Mouse (Mus musculus) small intestine, adult 2 months (tissue): ENCODE results near the gene Hoxd13. TPM values are rescaled to one million over a fixed set of nuclear protein-coding genes. Genes with fewer than 3 reads are reported as not detected.

ENCODE experiments used
- H3K27ac ChIP-seq: fragments of 200-500 bp; 2 replicates; pipeline ENCODE4 v1.5.1; 2012; ENCODE audit warnings: low read depth, low read length, control low read depth, inconsistent platforms; ENCODE audit not compliant: insufficient read depth
- H3K27me3 ChIP-seq: fragments of 200-500 bp; 2 replicates; pipeline ENCODE4 v1.6.1; 2012; ENCODE audit warnings: mild to moderate bottlenecking, moderate library complexity, low read length, inconsistent platforms; ENCODE audit not compliant: control insufficient read depth, insufficient read depth
- H3K36me3 ChIP-seq: fragments of 200-500 bp; 2 replicates; pipeline ENCODE4 v1.6.1; 2012; ENCODE audit warnings: mild to moderate bottlenecking, low read length, control low read depth, inconsistent platforms; ENCODE audit not compliant: control insufficient read depth, insufficient read depth
- H3K4me1 ChIP-seq: fragments of 200-500 bp; 2 replicates; pipeline ENCODE4 v1.6.1; 2012; ENCODE audit warnings: low read length, inconsistent platforms, mixed read lengths; ENCODE audit not compliant: control insufficient read depth, insufficient read depth, insufficient read length
- H3K4me3 ChIP-seq: fragments of 200-500 bp; 2 replicates; pipeline ENCODE4 v1.5.1; 2012; ENCODE audit warnings: low read depth, mild to moderate bottlenecking, control low read depth, inconsistent platforms, low read length, moderate library complexity
- CTCF ChIP-seq: fragments of 200-500 bp; IDR thresholded peaks from 2 replicates; pipeline ENCODE4 v1.5.1; 2012; ENCODE audit warnings: low read depth, mild to moderate bottlenecking, control low read depth, inconsistent platforms, low read length, moderate library complexity, mixed read lengths; ENCODE audit not compliant: insufficient replicate concordance, insufficient read length; ENCODE audit errors: extremely low read depth
- POLR2A ChIP-seq: fragments of 200-500 bp; IDR thresholded peaks from 2 replicates; pipeline ENCODE4 v1.6.1; 2012; ENCODE audit warnings: low read depth, mild to moderate bottlenecking, control low read depth, inconsistent platforms, low read length, moderate library complexity
- WGBS: fragments of 180-500 bp; shearing (Covaris S2); methylation state at CpG from one replicate; pipeline ENCODE4 v1.1.7; 2018; 5-methylcytosine and 5-hydroxymethylcytosine counted together
- polyA plus RNA-seq: library from polyadenylated mRNA; depleted of rRNA; stranded (reverse); fragments of >200 nt; gene quantifications from 2 replicates; pipeline ENCODE4 v1.2.3, GENCODE M21; 2012

Gene Hoxd13
- polyA plus RNA-seq, 1 experiment, result not detected

DNA sequence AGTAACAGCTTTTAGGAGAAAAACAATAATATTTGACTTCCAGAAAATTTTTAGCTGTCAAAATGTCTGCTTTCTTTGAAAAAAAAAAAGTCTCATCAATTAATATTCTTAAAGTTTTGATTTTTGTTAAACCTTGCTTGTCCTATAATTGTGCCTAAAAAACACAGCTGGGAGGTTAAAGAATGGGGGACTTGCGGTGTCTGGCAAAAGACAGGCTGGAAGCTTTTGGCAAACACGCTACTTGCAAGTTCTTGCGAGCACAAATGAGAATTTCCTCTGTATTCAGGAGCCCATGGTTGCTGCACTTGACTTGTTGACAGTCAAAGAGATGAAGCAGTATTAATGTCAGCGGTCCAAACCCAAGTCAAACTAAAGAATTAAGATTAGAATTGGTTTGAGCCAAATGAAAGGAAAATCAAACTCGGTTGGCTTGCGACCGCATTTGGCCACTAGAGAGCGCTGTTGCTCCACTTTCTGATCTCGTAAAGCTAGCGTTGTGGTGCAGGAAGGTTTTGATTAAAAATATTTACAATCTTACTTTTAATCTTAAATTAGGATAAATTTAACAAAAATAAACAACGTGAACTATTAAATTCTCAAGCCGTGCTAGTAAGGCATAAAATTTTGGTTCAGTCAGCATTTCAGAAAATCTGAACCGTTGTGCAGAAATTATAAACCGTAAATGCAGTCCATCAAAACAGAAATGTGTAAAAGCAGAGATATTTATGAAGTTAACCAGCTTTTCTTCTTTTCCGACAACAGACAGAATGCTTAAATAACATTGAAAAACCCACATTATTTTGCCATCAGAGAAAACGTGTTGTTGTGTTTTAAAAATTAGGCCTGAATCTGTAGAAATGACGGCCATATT is 34.1 kb downstream of the Hoxd13 start:
- Histone ChIP-seq H3K27ac (no peak overlapping the region), H3K36me3 (no peaks in the 10 kb centered on the region), H3K4me1 (peaks cover 11% of the 10 kb centered on the region), H3K27me3 (peaks cover 82% of the 10 kb centered on the region), H3K4me3 (no peak overlapping the region)
- TF ChIP-seq POLR2A, result no peak
- TF ChIP-seq CTCF, result peak; percentile 86; the same call in 1 of the 2 replicates
- 17% methylated on average over 17 of the region's 17 CpGs for whole genome bisulfite sequencing

DNA sequence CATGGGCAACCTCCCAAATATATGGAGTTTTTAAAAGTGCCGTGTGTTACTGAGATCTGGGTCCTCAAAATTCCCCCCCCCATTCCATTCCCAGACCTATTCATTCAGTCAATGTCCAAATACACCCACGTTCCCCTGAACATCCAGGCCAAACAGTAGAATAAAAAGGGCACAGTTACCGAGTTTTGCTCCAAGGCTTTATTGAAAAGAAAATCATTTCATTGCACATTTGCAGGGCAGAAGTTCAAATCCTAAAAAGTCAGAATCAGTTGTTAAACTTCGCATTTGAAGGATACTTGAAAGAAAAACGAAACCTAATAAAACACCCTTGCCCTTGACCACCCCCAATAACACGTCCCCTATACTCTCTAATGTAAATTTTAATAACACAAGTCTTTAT is 34.7 kb downstream of the Hoxd13 start:
- 36% methylated on average over 6 of the region's 6 CpGs for WGBS
- TF ChIP-seq CTCF, result no peak
- TF ChIP-seq POLR2A, result no peak
- H3K4me3 ChIP-seq, result no peak overlapping the region
- H3K36me3 ChIP-seq, result no peaks in the 10 kb centered on the region
- H3K27ac ChIP-seq, result no peak overlapping the region
- H3K27me3 ChIP-seq, result peaks cover 79% of the 10 kb centered on the region
- peaks cover 10% of the 10 kb centered on the region for H3K4me1 ChIP-seq

DNA sequence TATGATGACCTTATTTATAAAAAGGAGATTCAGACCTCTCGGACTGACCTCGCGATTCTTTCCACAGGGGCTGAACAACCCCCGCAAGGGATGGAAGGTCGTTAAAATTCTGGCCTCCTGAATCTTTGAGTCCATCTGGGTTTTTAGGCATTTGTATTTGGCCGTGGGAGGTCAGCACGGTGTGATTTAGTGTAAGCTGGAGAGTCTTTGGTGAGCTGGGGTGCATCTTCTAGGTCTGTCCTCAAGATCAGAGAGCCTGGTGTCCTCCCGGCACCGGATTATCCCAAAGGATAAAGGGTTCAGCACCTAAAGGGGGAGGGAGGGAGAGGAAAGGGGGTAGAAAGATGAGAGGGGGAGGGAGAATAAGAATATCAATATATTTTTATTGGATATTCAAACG is 35.2 kb downstream of the Hoxd13 start:
- 26% methylated on average over 10 of the region's 10 CpGs for WGBS
- TF ChIP-seq POLR2A (no peak), CTCF (no peak)
- Histone ChIP-seq H3K4me1 (peaks cover 6% of the 10 kb centered on the region; the same call in 1 of the 2 replicates), H3K4me3 (no peak overlapping the region), H3K36me3 (no peaks in the 10 kb centered on the region), H3K27me3 (peaks cover 76% of the 10 kb centered on the region), H3K27ac (no peak overlapping the region)

DNA sequence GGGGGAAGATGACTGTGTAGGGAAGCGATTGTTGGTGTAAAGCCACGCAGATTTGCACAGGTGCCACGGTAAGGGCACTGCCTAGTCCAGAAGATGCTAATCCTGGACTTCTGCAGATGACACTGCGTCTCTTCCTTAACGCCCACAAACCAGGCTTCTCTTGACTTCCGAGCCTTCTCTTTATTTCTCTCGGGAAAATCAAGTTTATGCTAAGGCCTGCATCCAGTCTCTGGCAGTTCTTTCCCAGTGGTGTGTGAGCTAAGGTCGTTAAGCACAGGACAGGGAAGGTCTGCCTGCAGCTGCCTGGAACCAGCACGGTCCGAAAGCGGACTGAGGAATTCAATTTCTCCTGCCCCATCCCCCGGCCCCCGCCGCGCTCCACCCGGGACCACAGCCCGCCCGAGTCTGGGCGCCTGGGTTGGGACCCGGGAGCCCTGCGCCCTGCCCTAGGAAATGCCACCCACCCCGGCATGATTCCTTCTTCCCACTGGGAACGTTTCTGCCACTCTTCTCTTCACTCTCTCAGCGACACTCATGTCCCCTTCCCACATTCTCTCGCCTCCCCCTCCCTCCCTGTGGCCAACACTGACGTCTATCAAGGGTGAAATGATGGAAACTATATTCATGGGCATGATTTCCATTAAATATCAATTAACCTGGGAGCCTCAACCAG is 35.7 kb downstream of the Hoxd13 start:
- WGBS, result 16% methylated on average over 26 of the region's 26 CpGs
- H3K27ac ChIP-seq, result no peak overlapping the region
- H3K27me3 ChIP-seq, result peaks cover 76% of the 10 kb centered on the region

DNA sequence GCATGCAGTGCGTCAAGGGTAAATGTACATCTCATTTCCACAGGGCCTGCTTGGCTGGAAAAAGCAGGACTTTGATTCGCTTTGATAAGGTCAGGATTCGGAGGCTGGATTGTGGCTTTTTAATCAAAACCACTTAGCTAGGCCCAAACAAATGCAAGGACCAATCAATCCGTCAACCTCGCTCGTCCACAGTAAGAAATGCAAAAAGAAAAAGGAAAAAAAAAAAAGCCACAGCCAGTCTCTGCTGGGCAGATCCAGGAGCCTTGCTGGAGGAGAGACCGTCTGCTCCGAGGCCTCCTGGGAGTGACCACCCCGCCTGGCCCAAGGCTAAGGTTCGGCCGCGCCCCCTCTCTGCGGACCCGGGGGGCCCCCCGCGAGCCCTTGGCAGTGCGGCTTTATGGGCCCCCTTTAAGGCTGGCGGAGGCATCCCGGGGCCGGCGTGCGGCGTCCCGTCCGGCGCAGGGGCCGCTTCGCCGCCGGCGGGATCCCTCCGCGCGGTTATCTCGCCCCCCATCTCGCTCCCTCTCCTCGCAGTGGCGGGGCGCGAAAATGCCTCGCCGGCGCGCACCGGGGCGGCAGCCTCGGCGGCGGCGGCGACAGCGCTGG is 36.4 kb downstream of the Hoxd13 start, which contains the start of gene Hoxd8:
Hoxd8 (plus strand) TSS at position 223 of the 606 bp plus-strand sequence.
- peak within 1 kb of the TSS; percentile 63 for H3K4me3 ChIP-seq
- 2% methylated on average over 52 of the region's 52 CpGs for WGBS
- H3K27ac ChIP-seq, result no peak within 1 kb of the TSS

More for the DNA sequence above, 35.7 kb downstream of the Hoxd13 start:
- H3K4me1 ChIP-seq, result peaks cover 6% of the 10 kb centered on the region; the same call in 1 of the 2 replicates
- TF ChIP-seq POLR2A, result no peak
- no peak for TF ChIP-seq CTCF
- no peak overlapping the region for H3K4me3 ChIP-seq
- H3K36me3 ChIP-seq, result no peaks in the 10 kb centered on the region

DNA sequence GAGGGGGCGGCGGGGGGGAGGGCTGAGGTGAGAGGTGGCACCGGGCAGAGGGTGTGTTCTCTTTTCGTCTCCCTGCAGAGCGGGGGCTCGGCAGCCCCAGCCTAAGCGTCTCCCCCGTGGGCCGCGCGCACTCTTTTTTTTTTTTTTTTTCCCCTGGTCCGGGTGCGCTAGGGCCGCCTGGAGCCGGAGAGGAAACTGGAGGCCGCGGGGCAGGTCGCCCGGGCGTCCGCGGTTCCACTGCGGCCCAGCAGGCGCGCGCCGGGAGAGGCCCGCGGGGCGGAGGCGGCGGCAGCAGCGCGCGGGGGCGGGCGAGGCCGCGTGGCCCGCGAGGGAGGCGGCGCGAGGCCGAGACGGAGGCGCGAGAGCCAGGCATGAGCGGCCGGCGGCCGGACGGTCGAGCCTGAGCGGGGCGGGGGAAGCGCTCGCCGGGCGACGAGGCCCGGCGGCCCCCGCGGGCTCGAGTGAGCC is 36.9 kb downstream of the Hoxd13 start:
- no peak overlapping the region for H3K27ac ChIP-seq
- H3K27me3 ChIP-seq, result peaks cover 70% of the 10 kb centered on the region
- H3K4me3 ChIP-seq, result peak overlapping the region; percentile 63
- H3K36me3 ChIP-seq, result no peaks in the 10 kb centered on the region
- WGBS, result 3% methylated on average over 62 of the region's 66 CpGs
- peaks cover 6% of the 10 kb centered on the region; the same call in 1 of the 2 replicates for H3K4me1 ChIP-seq
- TF ChIP-seq CTCF, result no peak

More for the DNA sequence above, 36.4 kb downstream of the Hoxd13 start, which contains the start of gene Hoxd8:
- peaks cover 6% of the 10 kb centered on the region; the same call in 1 of the 2 replicates for H3K4me1 ChIP-seq
- no peaks in the 10 kb centered on the region for H3K36me3 ChIP-seq
- TF ChIP-seq CTCF (no peak), POLR2A (no peak)
- H3K27me3 ChIP-seq, result peaks cover 71% of the 10 kb centered on the region
